Mouse (Mus musculus) hindbrain, embryonic 15.5 days (tissue): ENCODE results near the gene Cnga4. TPM values are rescaled to one million over a fixed set of nuclear protein-coding genes. Genes with fewer than 3 reads are reported as not detected.
"Not testable (repeated sequence)": the region's sequence is repeated elsewhere in the genome, so short reads cannot be mapped to it uniquely, and the experiment has no call there.

Source experiments
- ATAC-seq: fragments of 200-750 bp; cut with Nextera tagmentation; 2 replicates; pipeline ENCODE4 v1.8.0; 2017; ENCODE audit warnings: low read depth, moderate number of reproducible peaks, moderate TSS enrichment; ENCODE audit not compliant: low FRiP score
- H3K27ac ChIP-seq: fragments of 300-500 bp; sonication (generic); replicated peaks from 2 replicates; pipeline ENCODE4 v1.5.1; 2015; ENCODE audit warnings: mild to moderate bottlenecking, inconsistent platforms
- H3K27me3 ChIP-seq: fragments of 300-500 bp; sonication (generic); 2 replicates; pipeline ENCODE4 v1.6.1; 2015; ENCODE audit warnings: control low read depth, inconsistent platforms
- H3K36me3 ChIP-seq: fragments of 300-500 bp; sonication (generic); 2 replicates; pipeline ENCODE4 v1.6.1; 2015; ENCODE audit warnings: control low read depth, inconsistent platforms
- H3K4me1 ChIP-seq: fragments of 300-500 bp; sonication (generic); replicated peaks from 2 replicates; pipeline ENCODE4 v1.6.1; 2015; ENCODE audit warnings: control low read depth, inconsistent platforms
- H3K4me2 ChIP-seq: fragments of 300-500 bp; sonication (generic); 2 replicates; pipeline ENCODE4 v1.6.1; 2015; ENCODE audit warnings: moderate library complexity, mild to moderate bottlenecking, inconsistent platforms
- H3K4me3 ChIP-seq: fragments of 300-500 bp; sonication (generic); 2 replicates; pipeline ENCODE4 v1.5.1; 2015; ENCODE audit warnings: mild to moderate bottlenecking, inconsistent platforms
- H3K9ac ChIP-seq: fragments of 300-500 bp; sonication (generic); 2 replicates; pipeline ENCODE4 v1.6.1; 2015; ENCODE audit warnings: inconsistent platforms
- H3K9me3 ChIP-seq: fragments of 300-500 bp; sonication (generic); 2 replicates; pipeline ENCODE4 v1.6.1; 2016; ENCODE audit warnings: control low read depth, inconsistent platforms
- WGBS: fragments of 180-500 bp; shearing (Covaris S2); methylation state at CpG from one replicate; pipeline ENCODE4 v1.1.7; 2015; 5-methylcytosine and 5-hydroxymethylcytosine counted together
- polyA plus RNA-seq: library from polyadenylated mRNA; unstranded; fragments of >200 nt; fragmentation: Nextera tagmentation; extraction: Ambion mirVana; gene quantifications from 2 replicates; pipeline ENCODE4 v1.2.1, GENCODE M21; 2015

Cnga4 gene
- polyA plus RNA-seq, 1 experiment from 2014 or later: 0.08 TPM

- H3K27me3 ChIP-seq: peaks cover 5% of the 10 kb centered on the region; the same call in 1 of the 2 replicates
- no peak overlapping the region for H3K9ac ChIP-seq
- 69% methylated on average over 2 of the region's 2 CpGs for WGBS
- no peak overlapping the region for H3K27ac ChIP-seq
- no peaks in the 10 kb centered on the region for H3K9me3 ChIP-seq
- no peaks in the 10 kb centered on the region for H3K36me3 ChIP-seq
- no peak for ATAC-seq
- H3K4me3 ChIP-seq: no peak overlapping the region
- no peak overlapping the region for H3K4me2 ChIP-seq
- H3K4me1 ChIP-seq: peaks cover 11% of the 10 kb centered on the region; the same call in 1 of the 2 replicates
Measured at GRCm38 (mm10) chr7:105420903-105421302, 16.5 kb downstream of the Cnga4 start.

- no peak for ATAC-seq
- no peak overlapping the region for H3K9ac ChIP-seq
- no peaks in the 10 kb centered on the region for H3K9me3 ChIP-seq
- H3K4me1 ChIP-seq: peaks cover 14% of the 10 kb centered on the region; the same call in 1 of the 2 replicates
- no peak overlapping the region for H3K27ac ChIP-seq
- H3K27me3 ChIP-seq: peaks cover 7% of the 10 kb centered on the region; the same call in 1 of the 2 replicates
- no peak overlapping the region for H3K4me2 ChIP-seq
- H3K4me3 ChIP-seq: no peak overlapping the region
- WGBS: 33% methylated on average over 5 of the region's 5 CpGs
- H3K36me3 ChIP-seq: no peaks in the 10 kb centered on the region
Measured at GRCm38 (mm10) chr7:105424368-105424767, 20.0 kb downstream of the Cnga4 start.

GRCm38 (mm10) chr7:105425424-105426043 lies 21.2 kb downstream of the Cnga4 start, which contains the start of gene Cckbr:
TSS of gene Cckbr (plus strand) at chr7:105425731.
- Histone ChIP-seq H3K4me3 (peak within 1 kb of the TSS; percentile 62), H3K9me3 (no peaks in the 10 kb centered on the region), H3K27me3 (peaks cover 7% of the 10 kb centered on the region; the same call in 1 of the 2 replicates), H3K4me2 (peak within 1 kb of the TSS; percentile 91), H3K36me3 (no peaks in the 10 kb centered on the region), H3K4me1 (peaks cover 14% of the 10 kb centered on the region; the same call in 1 of the 2 replicates), H3K27ac (0 out of 2 replicates have a peak within 1 kb of the TSS, but pooled peaks have one; percentile 14), H3K9ac (peak within 1 kb of the TSS; percentile 58)
- peak; percentile 90 for ATAC-seq
- WGBS: 1% methylated on average over 31 of the region's 31 CpGs

- H3K27me3 ChIP-seq: peaks cover 7% of the 10 kb centered on the region; the same call in 1 of the 2 replicates
- no peaks in the 10 kb centered on the region for H3K9me3 ChIP-seq
- peak; percentile 68 for ATAC-seq
- peak overlapping the region; percentile 58 for H3K9ac ChIP-seq
- H3K27ac ChIP-seq: 0 out of 2 replicates have a peak overlapping the region, but pooled peaks have one; percentile 14
- peaks cover 14% of the 10 kb centered on the region; the same call in 1 of the 2 replicates for H3K4me1 ChIP-seq
- under 1% methylated on average over 11 of the region's 11 CpGs for WGBS
- peak overlapping the region; percentile 91 for H3K4me2 ChIP-seq
- no peaks in the 10 kb centered on the region for H3K36me3 ChIP-seq
- H3K4me3 ChIP-seq: peak overlapping the region; percentile 62
Measured at GRCm38 (mm10) chr7:105426051-105426450, 21.7 kb downstream of the Cnga4 start.

GRCm38 (mm10) chr7:105432058-105432457 lies 27.7 kb downstream of the Cnga4 start:
- Histone ChIP-seq H3K9me3 (no peaks in the 10 kb centered on the region), H3K9ac (no peak overlapping the region), H3K36me3 (no peaks in the 10 kb centered on the region; the same call in 1 of the 2 replicates), H3K4me2 (no peak overlapping the region), H3K27me3 (no peaks in the 10 kb centered on the region), H3K4me3 (no peak overlapping the region), H3K4me1 (no peaks in the 10 kb centered on the region), H3K27ac (no peak overlapping the region)
- WGBS: 60% methylated on average over 1 of the region's 1 CpGs
- no peak for ATAC-seq

GRCm38 (mm10) chr7:105433859-105434258 lies 29.5 kb downstream of the Cnga4 start:
- ATAC-seq: no peak
- no peak overlapping the region for H3K4me2 ChIP-seq
- no peak overlapping the region for H3K4me3 ChIP-seq
- H3K27ac ChIP-seq: no peak overlapping the region
- H3K9ac ChIP-seq: no peak overlapping the region
- H3K9me3 ChIP-seq: no peaks in the 10 kb centered on the region
- 91% methylated on average over 17 of the region's 17 CpGs for WGBS
- no peaks in the 10 kb centered on the region; the same call in 1 of the 2 replicates for H3K36me3 ChIP-seq
- H3K4me1 ChIP-seq: no peaks in the 10 kb centered on the region
- H3K27me3 ChIP-seq: no peaks in the 10 kb centered on the region

GRCm38 (mm10) chr7:105434798-105435197 lies 30.4 kb downstream of the Cnga4 start:
- Histone ChIP-seq H3K36me3 (no peaks in the 10 kb centered on the region; the same call in 1 of the 2 replicates), H3K4me2 (no peak overlapping the region), H3K9ac (no peak overlapping the region), H3K27ac (no peak overlapping the region), H3K27me3 (no peaks in the 10 kb centered on the region), H3K4me3 (no peak overlapping the region), H3K4me1 (no peaks in the 10 kb centered on the region), H3K9me3 (no peaks in the 10 kb centered on the region)
- no peak for ATAC-seq
- WGBS: 83% methylated on average over 22 of the region's 22 CpGs

- Histone ChIP-seq H3K4me3 (no peak overlapping the region), H3K4me1 (no peaks in the 10 kb centered on the region), H3K9ac (no peak overlapping the region), H3K27me3 (no peaks in the 10 kb centered on the region), H3K27ac (no peak overlapping the region), H3K36me3 (no peaks in the 10 kb centered on the region; the same call in 1 of the 2 replicates), H3K9me3 (no peaks in the 10 kb centered on the region), H3K4me2 (no peak overlapping the region)
- WGBS: 87% methylated on average over 7 of the region's 7 CpGs
- ATAC-seq: no peak
Measured at GRCm38 (mm10) chr7:105437979-105438772, 33.8 kb downstream of the Cnga4 start.

GRCm38 (mm10) chr7:105441426-105441825 lies 37.1 kb downstream of the Cnga4 start:
- no peak overlapping the region for H3K4me3 ChIP-seq
- 71% methylated on average over 4 of the region's 4 CpGs for WGBS
- H3K4me1 ChIP-seq: no peaks in the 10 kb centered on the region
- no peak overlapping the region for H3K4me2 ChIP-seq
- no peaks in the 10 kb centered on the region for H3K36me3 ChIP-seq
- ATAC-seq: no peak
- H3K9ac ChIP-seq: no peak overlapping the region
- no peaks in the 10 kb centered on the region for H3K9me3 ChIP-seq
- no peaks in the 10 kb centered on the region for H3K27me3 ChIP-seq
- no peak overlapping the region for H3K27ac ChIP-seq

GRCm38 (mm10) chr7:105445076-105445475 lies 40.7 kb downstream of the Cnga4 start:
- H3K36me3 ChIP-seq: no peaks in the 10 kb centered on the region
- no peak overlapping the region for H3K4me2 ChIP-seq
- no peak overlapping the region for H3K27ac ChIP-seq
- no peaks in the 10 kb centered on the region for H3K27me3 ChIP-seq
- H3K9me3 ChIP-seq: no peaks in the 10 kb centered on the region
- H3K4me3 ChIP-seq: no peak overlapping the region
- no peak overlapping the region for H3K9ac ChIP-seq
- no peaks in the 10 kb centered on the region for H3K4me1 ChIP-seq
- ATAC-seq: no peak
- 75% methylated on average over 3 of the region's 3 CpGs for WGBS

- WGBS: 95% methylated on average over 4 of the region's 4 CpGs
- H3K4me1 ChIP-seq, H3K27ac ChIP-seq, H3K4me2 ChIP-seq, H3K9ac ChIP-seq, H3K27me3 ChIP-seq, H3K4me3 ChIP-seq, ATAC-seq, H3K9me3 ChIP-seq, H3K36me3 ChIP-seq: not testable (repeated sequence)
Measured at GRCm38 (mm10) chr7:105453345-105453744, 49.0 kb downstream of the Cnga4 start.
